Mouse (Mus musculus): ENCODE measurements around the gene F2rl2.

F2rl2 gene

DNA sequence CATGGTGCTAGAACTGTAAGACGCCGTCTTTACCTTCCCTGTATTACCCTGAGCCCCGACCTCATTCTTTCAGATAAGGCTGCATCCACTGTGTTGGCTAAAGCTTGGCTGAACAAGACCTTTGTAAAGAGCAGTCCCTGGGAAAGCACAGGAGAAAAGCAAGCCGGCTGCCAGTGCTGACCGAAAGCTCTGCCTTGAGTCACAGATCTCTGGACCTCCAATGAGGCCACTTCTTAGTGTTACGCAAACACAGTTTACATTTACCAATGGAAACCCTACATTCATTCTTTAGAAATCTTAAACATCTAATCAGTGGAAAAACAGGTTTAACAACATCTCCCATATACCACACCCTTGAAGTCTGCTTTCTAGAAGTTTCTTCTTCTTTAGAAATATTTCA is 8.9 kb downstream of the F2rl2 start:
- DNase-seq, result no peak

DNA sequence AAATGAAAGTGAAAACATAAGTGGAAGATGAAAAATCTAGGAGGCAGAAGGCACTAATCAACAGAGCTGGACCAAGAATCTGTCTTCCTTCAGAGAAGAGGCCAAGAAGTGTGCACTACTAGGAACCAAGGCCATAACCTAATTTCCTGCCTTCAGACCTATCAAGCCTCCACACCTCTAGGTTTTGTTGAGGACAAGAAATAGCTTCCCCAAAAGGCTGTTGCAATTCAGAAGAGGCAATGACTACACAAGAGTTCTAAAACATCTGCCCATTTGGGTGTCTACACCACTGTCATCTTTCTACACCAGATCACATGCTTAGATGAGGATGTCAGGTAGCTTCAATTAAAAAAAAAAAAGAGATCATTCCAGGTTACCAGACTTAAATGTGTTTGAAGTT is 15.4 kb downstream of the F2rl2 start:
- no peak for DNase-seq

DNA sequence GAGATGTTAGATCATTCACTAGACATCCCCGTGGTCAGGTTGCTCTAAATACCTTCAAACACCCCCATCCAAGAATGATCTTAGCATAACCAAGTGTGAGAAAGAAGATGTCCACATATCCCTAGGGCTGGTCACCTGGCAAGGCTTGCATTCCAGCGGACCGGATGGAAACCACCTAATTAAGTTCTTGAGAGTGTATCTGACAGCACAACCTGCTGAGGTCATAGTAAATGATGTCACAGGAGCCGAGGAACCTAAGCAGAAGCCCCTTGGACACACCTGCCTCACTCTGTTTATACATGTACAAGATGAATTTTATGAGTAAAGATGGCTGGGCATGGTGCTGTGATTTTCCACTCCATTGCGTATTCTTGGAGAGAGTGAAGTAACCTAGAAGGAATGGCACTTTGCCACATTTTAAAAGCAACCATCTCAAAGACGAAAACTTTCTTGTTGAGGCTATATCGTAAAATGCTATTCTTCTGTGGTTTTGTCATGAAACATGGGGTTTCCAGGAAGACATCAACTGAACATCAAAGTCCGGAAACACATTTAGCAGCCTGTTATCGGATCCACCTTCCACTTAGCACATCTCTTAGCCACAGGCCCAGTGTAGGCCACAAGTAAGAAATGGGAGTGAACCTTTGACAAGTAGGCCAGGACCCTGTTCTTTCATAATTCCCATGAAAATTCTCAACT is 16.1 kb downstream of the F2rl2 start:
- DNase-seq, result no peak

DNA sequence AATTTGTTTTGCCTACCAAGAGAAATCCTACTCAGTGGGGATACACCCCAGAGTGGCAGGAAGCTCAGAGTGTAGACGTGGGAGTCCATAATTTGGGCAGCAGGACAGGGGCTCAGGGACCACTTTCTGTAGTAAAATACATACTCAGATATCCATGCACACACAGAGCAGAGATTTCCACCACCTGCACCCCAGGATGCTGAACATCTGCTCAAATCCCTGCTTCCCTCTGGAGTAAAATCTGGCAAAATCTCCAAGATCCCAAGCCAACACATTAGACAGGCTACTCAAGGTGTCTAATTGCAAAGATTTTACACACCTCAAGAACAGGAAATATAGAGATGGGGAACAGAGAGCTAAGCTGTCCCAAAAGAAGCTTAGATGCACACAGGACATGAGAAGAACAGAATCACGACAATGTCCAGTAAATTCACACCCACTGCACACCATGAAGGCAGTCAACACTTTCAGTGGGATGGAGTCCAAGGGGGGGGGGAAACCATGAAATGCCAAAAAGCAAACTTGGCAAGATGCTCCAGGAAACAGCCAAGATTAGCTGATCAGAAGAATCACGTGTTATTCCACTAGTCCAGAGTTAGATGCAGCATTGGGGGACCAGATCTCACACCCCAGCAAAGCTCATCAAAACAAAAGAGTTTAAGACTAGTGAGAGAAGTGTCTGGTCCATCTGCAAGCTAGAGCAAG is 17.8 kb downstream of the F2rl2 start:
- no peak for DNase-seq

DNA sequence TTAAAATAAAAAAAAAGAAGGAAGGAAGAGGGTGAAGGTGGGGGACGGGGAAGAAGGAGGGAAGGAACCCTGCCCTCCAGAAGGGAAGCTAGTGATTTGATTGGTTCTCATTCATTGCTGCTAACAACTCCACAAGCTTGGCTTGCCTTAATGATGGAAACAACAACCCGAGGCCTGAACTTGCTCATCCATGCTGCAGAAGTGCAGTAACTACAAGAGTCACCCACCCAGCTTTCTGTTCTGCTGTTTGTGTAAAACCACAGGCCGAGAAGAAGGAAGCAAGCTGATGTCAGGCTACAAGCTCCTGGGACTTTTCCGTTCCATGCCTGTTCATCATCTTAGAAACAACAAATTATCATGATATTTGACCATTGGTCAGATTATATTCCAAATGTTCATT is 18.7 kb downstream of the F2rl2 start:
- DNase-seq, result no peak

DNA sequence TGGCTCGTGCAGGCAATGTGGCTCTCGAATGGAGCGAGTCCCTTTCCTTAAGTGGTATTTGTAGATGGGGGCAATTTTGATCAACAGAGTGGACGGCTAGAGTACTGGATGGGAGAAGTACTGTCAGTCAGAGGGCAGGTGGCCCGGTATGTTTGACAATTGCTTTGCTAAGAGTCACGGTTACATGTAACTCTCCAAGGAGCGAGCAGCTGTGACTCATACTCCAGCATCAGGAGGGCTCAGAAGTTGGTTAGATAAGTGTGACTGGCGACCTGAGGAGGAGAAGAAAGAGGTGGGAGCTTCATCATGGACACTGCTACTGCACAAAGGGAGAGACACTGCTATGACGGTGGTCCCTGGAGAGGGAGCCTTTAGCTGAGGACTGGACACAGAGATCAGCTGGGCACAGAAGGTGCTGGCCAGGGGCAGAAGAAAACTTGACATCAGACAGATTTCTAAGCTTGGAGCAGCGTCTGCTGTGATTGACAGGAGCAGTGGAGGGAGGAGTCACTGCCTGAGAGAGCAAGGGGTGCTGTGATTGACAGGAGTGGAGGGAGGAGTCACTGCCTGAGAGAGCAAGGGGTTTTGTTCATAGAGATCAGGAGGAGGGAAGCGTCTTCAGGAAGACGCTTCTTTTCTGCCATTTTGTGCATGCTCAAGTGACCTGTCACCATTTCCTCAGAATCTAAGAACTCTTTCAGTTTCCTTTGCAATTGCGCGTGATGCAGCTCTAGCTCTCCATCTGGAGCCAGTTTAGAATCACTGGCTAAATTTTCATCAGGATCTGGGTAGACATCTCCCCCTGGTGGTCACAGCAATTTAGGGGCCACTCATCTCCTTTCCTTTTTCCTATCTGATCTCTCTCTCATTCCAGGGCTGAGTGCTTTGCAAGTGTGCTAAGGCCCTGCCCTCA is 22.9 kb downstream of the F2rl2 start:
- DNase-seq, result peak; percentile 44

DNA sequence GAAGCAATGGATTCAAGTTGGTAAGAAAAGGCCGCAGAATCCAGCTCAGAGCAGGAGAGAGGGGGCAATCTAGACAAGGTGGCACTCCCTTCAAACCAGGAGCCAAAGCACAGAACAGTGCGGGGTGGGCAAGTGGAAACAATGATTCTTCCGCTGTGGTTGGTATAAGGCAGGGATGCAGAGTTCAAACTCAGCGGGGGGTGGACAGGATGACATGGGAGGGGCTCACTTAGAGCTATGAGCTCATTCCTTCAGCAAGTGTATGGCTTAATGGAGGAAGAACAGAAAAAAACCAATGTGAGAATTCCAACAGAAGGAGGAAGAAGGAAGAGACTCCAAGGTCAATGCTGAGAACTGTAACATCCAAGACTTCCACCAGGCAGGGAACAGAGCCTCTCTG is 33.8 kb downstream of the F2rl2 start:
- no peak for DNase-seq

DNA sequence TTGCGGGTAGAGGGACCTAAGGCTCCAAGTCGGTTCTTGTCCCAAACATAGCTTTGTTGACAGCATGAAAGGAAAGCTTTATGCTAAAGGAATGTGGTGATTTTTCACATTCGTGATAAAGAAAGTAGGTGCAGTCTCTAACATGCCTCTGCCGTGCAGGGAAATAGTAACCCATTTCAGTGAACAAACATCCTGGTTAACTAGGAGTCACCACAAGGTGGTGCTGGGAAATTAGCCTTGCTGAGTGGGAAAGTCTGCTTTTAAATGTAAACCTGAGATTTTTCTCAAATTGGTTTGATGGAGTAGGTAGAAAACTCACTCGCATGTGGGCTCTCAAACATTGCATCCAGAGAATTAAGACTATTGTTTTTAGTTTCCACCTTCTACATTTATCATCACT is 43.0 kb downstream of the F2rl2 start:
- no peak for DNase-seq

DNA sequence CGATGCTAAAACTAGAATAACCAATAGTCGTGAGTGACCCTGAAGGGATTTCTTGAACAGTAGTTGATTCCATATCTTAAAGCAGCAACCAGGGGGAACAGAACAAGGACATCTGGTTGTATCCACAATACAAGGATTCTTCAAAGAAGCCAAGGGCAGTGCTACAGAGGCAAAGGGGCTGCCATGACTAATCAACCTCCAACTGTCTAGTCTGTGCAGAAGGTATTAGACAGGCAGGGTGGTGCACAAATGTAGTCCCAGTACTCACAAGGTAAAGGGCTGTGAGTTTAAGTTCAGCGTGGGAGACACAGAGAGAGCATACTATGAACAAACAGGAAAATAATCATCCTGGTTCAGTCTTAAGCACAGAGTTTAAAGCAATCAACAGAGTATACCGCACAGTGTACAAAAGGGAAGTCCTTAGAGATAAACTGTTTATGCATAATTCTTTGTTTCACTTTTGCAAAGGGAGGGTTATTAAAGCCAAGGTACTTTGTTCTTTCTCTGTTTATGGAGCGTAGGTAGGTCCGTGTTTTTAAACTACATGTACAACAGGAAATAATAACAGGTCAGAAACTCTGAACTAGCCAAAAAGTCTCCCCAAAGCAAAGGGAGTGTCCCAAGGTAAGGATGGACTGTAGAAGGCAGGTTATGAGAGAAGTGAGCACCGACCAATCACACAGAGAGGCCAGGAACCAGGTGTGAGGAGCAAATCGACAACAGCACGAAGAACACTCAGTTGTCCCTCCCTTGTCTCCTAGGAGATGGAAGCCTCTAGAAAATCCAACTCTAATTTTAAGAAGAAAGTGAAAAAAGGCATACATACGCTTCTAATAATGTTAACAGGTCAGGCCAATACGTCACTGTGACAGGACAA is 45.4 kb downstream of the F2rl2 start:
- DNase-seq, result no peak

DNA sequence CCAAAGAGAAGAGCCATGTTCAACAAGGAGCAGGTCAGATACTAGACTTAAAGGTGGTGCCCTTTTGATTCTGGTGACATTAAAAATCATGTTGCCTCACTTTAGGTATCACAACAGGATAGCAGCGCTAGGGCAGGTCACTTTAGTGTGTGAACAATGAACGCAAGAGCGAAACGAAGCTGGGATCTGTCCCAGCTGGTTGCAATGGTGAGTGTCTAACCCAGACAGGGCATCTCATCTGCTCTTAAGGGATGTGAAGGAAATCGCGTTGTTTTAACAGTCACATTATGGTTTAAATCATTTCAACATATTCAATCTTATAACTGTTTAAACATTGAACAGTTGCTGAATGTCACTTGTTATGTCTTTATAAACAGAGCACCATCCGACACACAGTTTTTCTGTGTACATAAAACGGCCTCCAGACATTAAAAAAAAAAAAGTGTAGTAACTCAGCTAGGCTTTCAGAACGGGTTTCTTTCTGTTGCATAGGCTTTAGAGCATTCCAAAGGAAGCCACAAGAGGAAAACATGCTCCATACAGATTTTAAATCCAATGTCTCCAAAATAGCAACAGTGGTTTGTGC is 46.3 kb downstream of the F2rl2 start:
- no peak for DNase-seq

DNA sequence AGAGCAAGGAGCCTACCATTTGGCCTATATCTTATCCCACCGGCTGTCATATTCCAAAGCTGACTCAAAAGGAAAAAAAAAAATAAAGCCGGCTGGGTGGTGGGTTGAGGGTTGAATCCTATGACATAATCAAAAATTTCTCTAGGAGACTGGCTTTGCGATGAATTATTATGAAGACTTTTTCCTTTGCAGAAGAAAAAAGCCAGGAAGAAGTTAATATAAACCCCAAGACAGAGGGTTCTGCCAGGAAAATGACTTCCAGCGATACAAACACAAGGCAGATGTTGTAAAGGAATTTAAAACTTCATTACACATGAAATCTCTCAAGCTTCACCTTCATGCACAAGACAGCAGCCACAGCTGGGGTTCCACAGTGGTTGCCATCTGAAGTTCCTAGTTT is 48.8 kb downstream of the F2rl2 start:
- DNase-seq, result no peak

DNA sequence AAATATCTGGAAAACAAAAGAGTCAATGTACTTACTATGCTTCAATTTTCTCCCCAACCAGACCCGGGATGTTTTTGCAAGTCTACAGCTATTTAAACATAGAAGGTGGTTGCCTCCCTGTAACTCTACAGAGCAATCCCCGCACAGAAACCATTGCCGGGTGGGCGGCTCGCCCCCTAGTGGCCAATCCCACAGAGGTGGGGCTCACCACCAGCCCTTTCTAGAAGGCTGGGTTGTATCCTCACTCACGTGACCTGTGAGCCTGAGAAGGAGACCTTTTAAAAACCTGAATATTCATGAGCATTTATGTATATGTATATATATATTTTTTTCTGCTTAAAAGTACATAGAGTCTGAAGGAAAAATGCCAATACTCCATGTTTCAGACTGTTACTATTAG is 49.9 kb downstream of the F2rl2 start:
- peak; percentile 14 for DNase-seq

DNA sequence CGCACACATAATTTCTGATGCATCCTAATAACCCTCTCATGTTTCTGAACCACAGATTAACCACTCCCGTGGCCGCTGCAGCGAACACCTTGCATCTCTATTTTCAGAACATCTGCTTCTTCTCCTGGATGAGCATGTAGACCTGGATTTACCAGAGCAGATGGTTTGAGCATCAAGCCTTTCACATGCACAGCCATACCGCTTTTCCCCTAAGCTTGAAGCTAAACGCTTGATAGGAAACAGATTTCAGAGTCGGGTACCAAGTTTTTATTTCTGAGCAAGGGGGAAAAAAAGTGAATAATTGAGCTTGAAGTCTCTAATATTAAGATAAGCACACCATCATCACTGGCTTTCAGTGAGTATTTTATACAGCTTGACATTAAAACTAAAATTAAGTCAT is 50.4 kb downstream of the F2rl2 start:
- no peak for DNase-seq

DNA sequence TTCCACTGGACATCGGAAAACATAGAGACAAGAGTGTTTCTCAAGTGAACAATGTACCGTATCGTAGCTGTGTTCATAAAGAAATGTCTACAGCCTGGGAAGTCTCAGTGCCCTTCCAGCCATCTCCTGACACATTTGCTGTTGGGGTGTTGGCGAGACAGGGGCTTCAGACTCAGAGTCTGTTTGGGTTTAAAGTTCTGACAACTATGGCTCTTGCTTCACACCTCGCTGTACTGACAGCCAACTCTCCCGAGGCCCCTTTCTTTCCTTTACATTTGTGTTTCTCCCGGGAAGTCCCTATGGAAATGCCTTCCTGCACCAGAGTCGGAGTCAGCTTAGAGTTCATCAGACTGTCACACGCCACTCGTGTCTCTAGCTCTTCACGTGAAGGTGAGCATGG is 50.9 kb downstream of the F2rl2 start:
- no peak for DNase-seq
